Mouse (Mus musculus) limb, embryonic 15.5 days (tissue): ENCODE data around the gene Acsf3. TPM values are rescaled to one million over a fixed set of nuclear protein-coding genes. Genes with fewer than 3 reads are reported as not detected.

Experiments
- ATAC-seq: fragments of 200-750 bp; cut with Nextera tagmentation; 2 replicates; pipeline ENCODE4 v1.8.0; 2017; ENCODE audit warnings: low read depth, moderate TSS enrichment; ENCODE audit not compliant: insufficient number of reproducible peaks, low FRiP score, low TSS enrichment
- H3K27ac ChIP-seq: fragments of 300-500 bp; sonication (generic); 2 replicates; pipeline ENCODE4 v1.5.1; 2015; ENCODE audit warnings: moderate library complexity, mild to moderate bottlenecking, inconsistent platforms
- H3K27me3 ChIP-seq: fragments of 300-500 bp; sonication (generic); 2 replicates; pipeline ENCODE4 v1.6.1; 2015; ENCODE audit warnings: inconsistent platforms
- H3K36me3 ChIP-seq: fragments of 300-500 bp; sonication (generic); 2 replicates; pipeline ENCODE4 v1.6.1; 2015; ENCODE audit warnings: inconsistent platforms
- H3K4me1 ChIP-seq: fragments of 300-500 bp; sonication (generic); 2 replicates; pipeline ENCODE4 v1.6.1; 2015; ENCODE audit warnings: inconsistent platforms
- H3K4me2 ChIP-seq: fragments of 300-500 bp; sonication (generic); 2 replicates; pipeline ENCODE4 v1.6.1; 2015; ENCODE audit warnings: mild to moderate bottlenecking, inconsistent platforms
- H3K4me3 ChIP-seq: fragments of 300-500 bp; sonication (generic); 2 replicates; pipeline ENCODE4 v1.5.1; 2015; ENCODE audit warnings: mild to moderate bottlenecking, inconsistent platforms
- H3K9ac ChIP-seq: fragments of 300-500 bp; sonication (generic); 2 replicates; pipeline ENCODE4 v1.6.1; 2015; ENCODE audit warnings: inconsistent platforms
- H3K9me3 ChIP-seq: fragments of 300-500 bp; sonication (generic); 2 replicates; pipeline ENCODE4 v1.6.1; 2016; ENCODE audit warnings: inconsistent platforms
- WGBS: fragments of 180-500 bp; shearing (Covaris S2); methylation state at CpG from one replicate; pipeline ENCODE4 v1.1.7; 2015; 5-methylcytosine and 5-hydroxymethylcytosine counted together
- polyA plus RNA-seq: library from polyadenylated mRNA; unstranded; fragments of >200 nt; fragmentation: Nextera tagmentation; extraction: Ambion mirVana; gene quantifications from 2 replicates; pipeline ENCODE4 v1.2.1, GENCODE M21; 2015

The Acsf3 gene
- polyA plus RNA-seq, 1 experiment from 2014 or later, result 18.1 TPM

- H3K36me3 ChIP-seq, result peaks cover 58% of the 10 kb centered on the region
- no peak for ATAC-seq
These were observed 14.5 kb downstream of the Acsf3 start for GRCm38 (mm10) chr8:122789796-122790195.

GRCm38 (mm10) chr8:122793375-122794174 is 18.3 kb downstream of the Acsf3 start:
- Histone ChIP-seq H3K27ac (no peak overlapping the region), H3K9me3 (no peaks in the 10 kb centered on the region), H3K4me1 (no peaks in the 10 kb centered on the region), H3K36me3 (peaks cover 37% of the 10 kb centered on the region), H3K9ac (no peak overlapping the region), H3K4me3 (no peak overlapping the region), H3K4me2 (no peak overlapping the region), H3K27me3 (no peaks in the 10 kb centered on the region)
- no peak; the same call in 1 of the 2 replicates for ATAC-seq
- WGBS, result 72% methylated on average over 18 of the region's 18 CpGs

More at GRCm38 (mm10) chr8:122789796-122790195, 14.5 kb downstream of the Acsf3 start:
- WGBS, result 94% methylated on average over 5 of the region's 5 CpGs
- no peaks in the 10 kb centered on the region for H3K27me3 ChIP-seq
- H3K4me2 ChIP-seq, result no peak overlapping the region
- no peak overlapping the region for H3K27ac ChIP-seq
- H3K4me1 ChIP-seq, result no peaks in the 10 kb centered on the region
- H3K9ac ChIP-seq, result no peak overlapping the region
- H3K4me3 ChIP-seq, result no peak overlapping the region
- no peaks in the 10 kb centered on the region for H3K9me3 ChIP-seq

GRCm38 (mm10) chr8:122794175-122794454 is 18.8 kb downstream of the Acsf3 start:
- Histone ChIP-seq H3K4me2 (no peak overlapping the region), H3K4me1 (no peaks in the 10 kb centered on the region), H3K9ac (no peak overlapping the region), H3K27me3 (no peaks in the 10 kb centered on the region), H3K4me3 (no peak overlapping the region), H3K27ac (no peak overlapping the region), H3K36me3 (peaks cover 36% of the 10 kb centered on the region), H3K9me3 (no peaks in the 10 kb centered on the region)
- no peak for ATAC-seq
- whole genome bisulfite sequencing, result 79% methylated on average over 5 of the region's 5 CpGs

DNA sequence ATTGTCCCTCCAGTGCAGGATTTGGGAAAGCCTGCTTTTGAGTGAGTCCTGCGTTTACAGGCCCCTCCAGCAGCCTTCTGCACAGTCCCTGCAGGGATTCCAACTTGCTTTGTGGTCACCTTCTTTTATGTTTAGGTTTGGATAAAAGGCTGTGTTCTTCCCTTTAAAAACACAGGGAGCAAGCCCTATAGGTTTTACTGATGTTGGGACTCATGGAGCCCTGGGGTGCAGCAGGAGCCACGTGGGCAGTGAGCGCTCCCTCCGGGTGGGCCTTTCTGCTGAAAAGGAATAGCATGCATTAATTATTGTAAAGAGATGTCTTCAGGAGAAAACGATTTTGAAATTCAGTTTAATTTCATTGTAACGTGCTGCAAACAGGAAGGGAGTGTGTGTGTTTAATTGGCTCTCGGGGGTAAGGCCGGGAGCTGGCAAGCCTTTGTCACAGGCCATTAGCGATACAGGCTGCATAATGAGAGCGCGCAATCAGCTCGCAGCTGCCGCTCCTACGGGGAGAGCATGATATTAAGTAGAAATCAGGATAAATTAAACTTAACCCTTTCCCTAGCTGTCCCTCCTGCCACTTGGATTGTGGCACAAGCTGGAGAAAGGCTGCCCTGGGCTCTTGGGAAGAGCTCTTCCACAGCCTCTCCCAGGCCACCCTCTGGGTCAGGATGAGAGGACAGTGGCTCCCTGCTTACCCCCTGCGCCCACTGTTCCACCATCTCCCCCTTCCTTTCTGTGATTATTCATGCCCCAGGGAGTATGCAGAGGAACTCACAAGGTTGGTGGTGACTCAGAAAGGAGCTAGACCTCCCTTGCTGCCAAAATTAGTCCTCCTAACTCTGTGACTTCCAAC is 28.8 kb downstream of the Acsf3 start:
- no peak for ATAC-seq

GRCm38 (mm10) chr8:122805349-122805748 is 30.1 kb downstream of the Acsf3 start:
- 53% methylated on average over 3 of the region's 3 CpGs for WGBS
- H3K27ac ChIP-seq, result no peak overlapping the region

More for the DNA sequence above, 28.8 kb downstream of the Acsf3 start:
- no peak overlapping the region for H3K4me3 ChIP-seq
- H3K4me1 ChIP-seq, result peaks cover 11% of the 10 kb centered on the region; the same call in 1 of the 2 replicates
- WGBS, result 36% methylated on average over 15 of the region's 15 CpGs
- H3K9ac ChIP-seq, result 0 out of 2 replicates have a peak overlapping the region, but pooled peaks have one; percentile 11
- no peaks in the 10 kb centered on the region for H3K27me3 ChIP-seq
- no peak overlapping the region for H3K27ac ChIP-seq
- H3K9me3 ChIP-seq, result no peaks in the 10 kb centered on the region
- H3K36me3 ChIP-seq, result peaks cover 13% of the 10 kb centered on the region
- H3K4me2 ChIP-seq, result no peak overlapping the region

DNA sequence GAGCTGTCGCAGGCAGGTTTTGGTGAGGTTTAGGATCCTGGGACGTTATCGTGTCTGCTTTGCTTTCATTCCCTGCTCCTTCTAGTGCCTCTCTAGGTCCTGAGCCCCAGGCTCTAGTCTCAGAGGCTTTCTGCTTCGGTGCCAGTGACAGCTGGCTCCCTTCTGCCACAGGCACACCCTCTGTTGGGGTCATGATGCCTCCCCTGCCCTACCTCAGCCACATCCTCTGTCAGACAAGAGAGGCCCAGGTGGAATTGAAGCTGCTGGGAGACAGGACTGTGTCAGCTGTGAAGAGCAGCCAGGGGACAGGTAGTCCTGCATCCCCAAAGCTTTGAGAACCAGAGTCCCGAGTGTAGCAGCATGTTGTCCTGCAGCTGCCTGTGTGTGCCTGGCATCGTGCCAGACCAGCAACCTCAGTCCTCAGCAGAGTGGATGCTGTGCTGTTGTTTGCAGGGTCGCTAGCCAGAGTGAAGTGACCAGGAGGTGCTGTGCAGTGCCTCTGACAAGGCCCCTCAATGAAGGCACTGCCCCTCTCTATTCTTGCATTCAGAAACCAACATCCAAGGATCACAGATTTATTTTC is 31.8 kb downstream of the Acsf3 start:
- Histone ChIP-seq H3K4me1 (peaks cover 11% of the 10 kb centered on the region; the same call in 1 of the 2 replicates), H3K36me3 (peaks cover 19% of the 10 kb centered on the region), H3K4me3 (no peak overlapping the region), H3K9me3 (no peaks in the 10 kb centered on the region), H3K27me3 (no peaks in the 10 kb centered on the region), H3K4me2 (no peak overlapping the region), H3K27ac (no peak overlapping the region), H3K9ac (no peak overlapping the region)
- no peak for ATAC-seq
- 54% methylated on average over 7 of the region's 7 CpGs for WGBS

More at GRCm38 (mm10) chr8:122805349-122805748, 30.1 kb downstream of the Acsf3 start:
- no peak; the same call in 1 of the 2 replicates for ATAC-seq
- Histone ChIP-seq H3K4me1 (peaks cover 11% of the 10 kb centered on the region; the same call in 1 of the 2 replicates), H3K4me2 (no peak overlapping the region), H3K9ac (no peak overlapping the region), H3K36me3 (peaks cover 10% of the 10 kb centered on the region), H3K4me3 (no peak overlapping the region), H3K9me3 (no peaks in the 10 kb centered on the region), H3K27me3 (no peaks in the 10 kb centered on the region)

GRCm38 (mm10) chr8:122807907-122808306 is 32.6 kb downstream of the Acsf3 start:
- H3K4me1 ChIP-seq, result peaks cover 11% of the 10 kb centered on the region; the same call in 1 of the 2 replicates
- peaks cover 13% of the 10 kb centered on the region for H3K36me3 ChIP-seq
- H3K9me3 ChIP-seq, result no peaks in the 10 kb centered on the region
- H3K27ac ChIP-seq, result no peak overlapping the region
- no peak for ATAC-seq
- H3K9ac ChIP-seq, result no peak overlapping the region
- H3K27me3 ChIP-seq, result no peaks in the 10 kb centered on the region
- WGBS, result 70% methylated on average over 4 of the region's 4 CpGs
- H3K4me3 ChIP-seq, result no peak overlapping the region
- H3K4me2 ChIP-seq, result no peak overlapping the region

GRCm38 (mm10) chr8:122810376-122810775 is 35.1 kb downstream of the Acsf3 start:
- H3K9me3 ChIP-seq, result no peaks in the 10 kb centered on the region
- no peak overlapping the region for H3K9ac ChIP-seq
- WGBS, result 80% methylated on average over 8 of the region's 8 CpGs
- no peak overlapping the region for H3K4me2 ChIP-seq
- no peaks in the 10 kb centered on the region for H3K27me3 ChIP-seq
- no peak overlapping the region for H3K27ac ChIP-seq
- H3K36me3 ChIP-seq, result peaks cover 30% of the 10 kb centered on the region
- peaks cover 7% of the 10 kb centered on the region; the same call in 1 of the 2 replicates for H3K4me1 ChIP-seq
- ATAC-seq, result no peak
- H3K4me3 ChIP-seq, result no peak overlapping the region

GRCm38 (mm10) chr8:122811870-122812494 is 36.7 kb downstream of the Acsf3 start:
- peaks cover 30% of the 10 kb centered on the region for H3K36me3 ChIP-seq
- no peak overlapping the region for H3K4me3 ChIP-seq
- H3K27me3 ChIP-seq, result no peaks in the 10 kb centered on the region
- H3K27ac ChIP-seq, result no peak overlapping the region
- ATAC-seq, result no peak
- 73% methylated on average over 16 of the region's 16 CpGs for WGBS
- H3K4me2 ChIP-seq, result no peak overlapping the region
- H3K4me1 ChIP-seq, result peaks cover 3% of the 10 kb centered on the region; the same call in 1 of the 2 replicates
- no peak overlapping the region for H3K9ac ChIP-seq
- no peaks in the 10 kb centered on the region for H3K9me3 ChIP-seq

GRCm38 (mm10) chr8:122812610-122813250 is 37.4 kb downstream of the Acsf3 start:
- Histone ChIP-seq H3K4me2 (no peak overlapping the region), H3K9me3 (no peaks in the 10 kb centered on the region), H3K9ac (no peak overlapping the region), H3K4me3 (no peak overlapping the region), H3K27me3 (no peaks in the 10 kb centered on the region), H3K27ac (no peak overlapping the region), H3K36me3 (peaks cover 30% of the 10 kb centered on the region), H3K4me1 (no peaks in the 10 kb centered on the region)
- ATAC-seq, result no peak
- WGBS, result 76% methylated on average over 14 of the region's 14 CpGs

DNA sequence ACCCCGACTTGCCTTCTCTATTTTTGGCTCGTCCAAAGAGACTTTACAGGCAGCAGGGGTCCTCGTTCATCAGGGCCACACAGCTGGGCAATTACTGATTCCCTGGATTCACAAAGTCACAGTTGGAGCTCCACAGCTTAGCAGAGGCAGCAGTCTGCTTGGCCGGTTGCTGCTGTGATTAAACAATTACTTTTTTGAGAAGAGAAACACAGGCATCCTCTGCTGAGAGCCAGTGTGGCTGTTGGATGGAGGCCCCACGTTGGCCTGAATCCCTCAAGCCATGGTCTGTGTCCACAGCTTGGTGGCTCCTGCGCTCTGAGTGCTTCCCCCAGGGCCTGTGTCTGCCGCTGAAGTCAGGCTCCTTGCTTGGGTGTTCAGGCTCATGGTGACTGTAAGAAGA is 39.3 kb downstream of the Acsf3 start:
- Histone ChIP-seq H3K27ac (no peak overlapping the region), H3K27me3 (no peaks in the 10 kb centered on the region), H3K4me1 (no peaks in the 10 kb centered on the region), H3K9me3 (no peaks in the 10 kb centered on the region), H3K4me2 (no peak overlapping the region), H3K9ac (no peak overlapping the region), H3K36me3 (peaks cover 30% of the 10 kb centered on the region), H3K4me3 (no peak overlapping the region)
- ATAC-seq, result no peak
- WGBS, result 38% methylated on average over 7 of the region's 7 CpGs
